Mouse (Mus musculus): ENCODE results near the gene Htatip2. TPM values are rescaled to one million over a fixed set of nuclear protein-coding genes. Genes with fewer than 3 reads are reported as not detected.

The Htatip2 gene
- total RNA-seq (2014; fragmentation: Nextera tagmentation) (19.9 and 23.1 TPM in 2 replicates), total RNA-seq (2017) (12.7 and 14.2 TPM in 2 replicates)

- peak; percentile 90 for ATAC-seq (replicated peaks; ENCODE audit: poor library complexity, severe bottlenecking)
Measured at GRCm38 (mm10) chr7:49758934-49759571, at the start of gene Htatip2. Gene Htatip2 (plus strand): TSS chr7:49759115.

GRCm38 (mm10) chr7:49709381-49710021, 49.4 kb upstream of the Htatip2 start:
- ATAC-seq (replicated peaks; ENCODE audit: poor library complexity, severe bottlenecking) = no peak

DNA sequence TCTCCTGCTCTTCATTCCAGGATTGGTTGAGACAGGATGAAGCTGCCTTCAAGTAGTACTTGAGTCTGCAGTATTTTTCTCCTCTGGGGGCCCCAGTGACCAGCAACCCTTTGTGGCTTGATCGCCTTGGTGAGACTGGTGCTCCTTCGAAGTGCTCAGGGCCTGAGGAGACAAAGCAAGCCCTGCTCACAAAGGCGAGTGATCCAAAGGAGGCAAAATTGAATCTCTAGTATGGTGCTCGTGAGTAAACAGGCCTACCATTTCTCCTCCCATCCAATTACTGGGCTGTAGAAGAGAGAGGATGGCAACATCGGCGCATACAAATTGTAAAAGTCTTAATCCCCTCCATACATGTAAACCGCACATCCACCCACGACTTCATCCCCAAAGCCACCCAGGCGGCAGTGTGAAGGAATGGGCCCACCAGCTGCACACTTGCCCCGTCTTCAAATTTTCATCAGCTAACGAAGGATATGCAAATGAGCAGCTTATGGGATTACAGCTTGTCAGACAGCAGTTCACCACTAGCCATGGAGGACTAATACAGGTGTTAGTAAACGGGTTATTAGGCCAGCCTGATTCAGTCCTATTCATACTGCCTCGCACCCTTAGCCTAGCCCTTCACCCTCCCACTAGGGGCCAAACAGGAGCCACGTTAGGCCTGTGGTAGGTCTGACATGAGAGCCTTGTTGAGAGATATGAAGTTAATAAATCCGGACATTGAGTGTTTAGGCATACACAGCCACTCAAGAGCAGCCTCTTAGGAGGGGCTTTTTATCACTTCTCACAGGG, 40.8 kb upstream of the Htatip2 start:
- ATAC-seq (replicated peaks; ENCODE audit: poor library complexity, severe bottlenecking) = no peak

DNA sequence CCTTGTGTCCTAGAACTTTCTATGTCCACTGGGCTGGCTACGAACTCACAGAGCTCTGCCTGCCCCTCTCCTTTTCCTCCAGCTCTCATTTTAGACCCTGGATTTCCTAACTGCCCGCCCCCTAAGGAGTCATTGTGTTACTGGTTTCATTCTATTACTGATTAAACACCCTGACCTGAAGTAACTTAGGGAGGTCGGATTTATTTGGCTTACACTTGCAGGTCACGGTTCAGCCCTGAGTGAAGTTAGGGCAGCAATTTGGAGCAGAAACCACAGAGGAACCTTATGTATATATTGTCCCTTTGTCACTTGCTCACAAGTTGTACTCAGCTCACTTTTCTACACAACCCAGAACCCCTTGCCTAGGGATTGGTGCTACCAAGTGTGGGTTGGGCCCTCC, 24.6 kb upstream of the Htatip2 start:
- no peak for ATAC-seq (replicated peaks; ENCODE audit: poor library complexity, severe bottlenecking)

- no peak for ATAC-seq (replicated peaks; ENCODE audit: poor library complexity, severe bottlenecking)
Measured at GRCm38 (mm10) chr7:49739448-49739847, 19.5 kb upstream of the Htatip2 start.

- peak; percentile 52 for ATAC-seq (replicated peaks; ENCODE audit: poor library complexity, severe bottlenecking)
Measured at GRCm38 (mm10) chr7:49741474-49741873, 17.4 kb upstream of the Htatip2 start.

- ATAC-seq (replicated peaks; ENCODE audit: poor library complexity, severe bottlenecking) = no peak
Measured at GRCm38 (mm10) chr7:49741923-49742322, 17.0 kb upstream of the Htatip2 start.

GRCm38 (mm10) chr7:49751148-49751547, 7.8 kb upstream of the Htatip2 start:
- ATAC-seq (replicated peaks; ENCODE audit: poor library complexity, severe bottlenecking) = peak; percentile 60

DNA sequence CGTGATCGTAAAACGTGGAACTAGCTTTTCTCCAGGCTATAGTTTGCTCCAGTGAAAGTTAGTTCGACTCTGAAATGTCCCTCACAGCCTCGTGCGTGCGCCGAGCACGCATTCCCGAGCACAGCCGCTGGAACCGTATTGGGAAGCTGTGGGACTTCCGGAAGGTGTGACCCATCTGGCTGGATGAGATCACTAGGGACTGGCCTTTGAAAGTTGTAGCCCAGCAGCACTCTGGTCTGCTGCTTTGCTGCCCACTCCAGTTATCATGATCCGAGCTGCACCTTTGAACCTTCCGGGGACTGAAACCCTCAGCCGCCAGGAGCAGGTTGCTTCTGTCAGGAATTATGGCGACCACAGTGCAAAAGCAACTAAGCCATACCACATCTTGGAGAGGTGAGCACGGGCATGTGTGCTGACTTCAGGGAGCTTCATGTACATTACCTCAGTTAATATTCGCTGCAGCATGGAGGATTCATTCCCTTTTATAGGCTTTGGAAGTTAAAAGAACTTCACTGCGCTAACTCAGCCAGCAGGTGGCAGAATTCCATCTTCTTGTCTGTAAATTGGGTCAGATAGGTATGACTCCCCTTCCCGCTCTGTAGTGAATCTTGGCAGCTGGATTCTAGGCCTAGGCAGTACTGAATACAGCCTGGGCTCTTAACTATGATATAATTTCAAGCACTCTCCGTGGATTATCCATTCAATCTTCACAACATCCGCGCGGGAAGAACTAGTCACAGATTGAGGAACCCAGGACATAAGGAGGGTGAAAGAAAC, 6.0 kb upstream of the Htatip2 start:
- ATAC-seq (replicated peaks; ENCODE audit: poor library complexity, severe bottlenecking) = peak; percentile 50

- peak; percentile 63 for ATAC-seq (replicated peaks; ENCODE audit: poor library complexity, severe bottlenecking)
Measured at GRCm38 (mm10) chr7:49754767-49755166, 4.1 kb upstream of the Htatip2 start.

DNA sequence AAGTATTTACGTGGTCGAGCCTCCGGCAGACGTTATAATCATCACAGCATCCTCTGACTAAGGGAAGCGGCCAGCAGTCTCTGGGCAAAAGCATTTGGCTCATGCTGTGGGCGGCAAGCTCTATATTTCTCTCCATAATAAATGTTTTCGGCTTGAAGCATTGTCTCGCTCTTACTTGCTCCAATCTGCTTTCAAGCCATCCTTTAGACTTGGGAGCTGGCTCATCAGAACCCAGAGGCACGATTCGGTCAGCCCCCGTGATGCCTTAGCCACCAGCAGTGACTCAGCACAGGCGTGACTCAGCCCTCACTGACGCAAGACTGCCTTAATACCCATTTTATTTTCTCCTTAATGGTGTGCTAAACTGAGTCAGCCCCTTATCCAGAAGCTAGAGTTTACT, 3.7 kb downstream of the Htatip2 start:
- peak; percentile 47 for ATAC-seq (replicated peaks; ENCODE audit: poor library complexity, severe bottlenecking)

DNA sequence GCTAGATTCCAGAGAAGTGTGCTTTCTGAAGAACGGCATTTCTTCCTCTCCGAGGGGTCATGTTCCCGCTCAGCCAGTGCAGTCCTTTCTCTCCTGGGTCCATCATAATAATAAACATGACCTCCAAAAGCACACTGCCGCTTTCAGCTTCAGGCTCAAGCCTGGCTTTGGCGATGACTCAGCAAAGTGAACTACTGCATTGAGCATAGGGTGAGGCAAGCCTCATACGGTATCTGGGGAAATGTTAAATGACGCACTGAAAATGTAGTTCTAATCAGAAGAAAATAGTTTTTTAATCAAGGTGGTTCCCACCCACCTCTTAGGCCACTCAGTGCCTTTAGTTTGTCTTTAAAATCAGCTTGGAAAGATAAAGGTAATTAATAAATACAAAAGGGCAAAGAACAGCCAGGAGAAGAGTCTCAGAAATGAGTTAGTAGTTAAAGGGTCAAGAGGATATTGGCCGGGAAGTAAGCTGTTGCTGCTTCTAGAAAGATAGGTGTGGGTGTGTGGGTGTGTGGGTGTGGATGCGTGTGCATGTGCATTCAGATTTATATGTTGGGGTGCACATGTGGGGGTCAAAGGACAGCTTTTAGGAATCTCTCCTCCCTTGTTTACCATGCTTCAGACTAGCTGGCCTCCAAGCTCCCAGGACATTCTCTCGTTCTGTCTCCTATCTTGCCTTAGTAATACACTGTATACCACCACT, 5.2 kb downstream of the Htatip2 start:
- peak; percentile 64 for ATAC-seq (replicated peaks; ENCODE audit: poor library complexity, severe bottlenecking)

- no peak for ATAC-seq (replicated peaks; ENCODE audit: poor library complexity, severe bottlenecking)
Measured at GRCm38 (mm10) chr7:49766166-49766565, 7.3 kb downstream of the Htatip2 start.

DNA sequence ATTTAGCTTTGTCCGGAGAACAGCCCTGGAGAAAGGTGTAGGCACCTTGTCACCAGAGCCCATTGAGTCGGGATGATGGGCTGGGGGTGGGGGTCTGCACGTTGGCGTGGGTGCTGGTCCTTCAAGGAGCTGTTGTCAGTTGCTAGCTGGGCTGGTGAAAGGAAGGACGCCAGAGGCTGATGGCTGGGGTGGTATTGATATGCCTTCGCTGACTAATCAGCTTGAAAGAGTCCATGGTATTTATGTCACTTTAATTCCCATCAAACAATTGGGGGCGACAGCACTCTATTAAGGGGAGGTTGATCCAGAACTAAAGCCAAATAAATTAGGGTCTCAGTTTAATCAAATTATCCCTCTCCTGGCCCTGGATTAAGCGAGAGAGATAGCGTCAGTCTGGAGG, 9.6 kb downstream of the Htatip2 start:
- no peak for ATAC-seq (replicated peaks; ENCODE audit: poor library complexity, severe bottlenecking)

GRCm38 (mm10) chr7:49774396-49774795, 15.5 kb downstream of the Htatip2 start:
- no peak for ATAC-seq (replicated peaks; ENCODE audit: poor library complexity, severe bottlenecking)

DNA sequence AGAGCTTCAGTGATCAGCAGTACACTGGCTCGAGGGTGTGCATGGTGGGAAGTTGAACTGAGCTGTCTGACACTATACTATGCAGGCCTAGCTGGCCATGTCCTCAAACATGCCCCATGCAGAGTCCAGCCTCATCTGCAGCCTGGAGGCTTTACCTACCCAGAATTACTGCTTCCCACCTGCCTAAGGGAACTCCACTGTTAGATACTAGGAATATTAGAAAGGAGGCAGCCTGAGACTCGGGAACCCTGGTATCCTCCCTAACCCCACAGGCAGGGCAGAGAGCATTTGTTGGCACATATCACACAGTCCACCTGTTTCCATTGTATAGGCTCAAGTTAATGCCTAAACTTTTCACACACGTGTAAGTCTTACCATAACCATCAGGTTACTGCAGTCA, 18.7 kb downstream of the Htatip2 start:
- ATAC-seq (replicated peaks; ENCODE audit: poor library complexity, severe bottlenecking) = no peak

DNA sequence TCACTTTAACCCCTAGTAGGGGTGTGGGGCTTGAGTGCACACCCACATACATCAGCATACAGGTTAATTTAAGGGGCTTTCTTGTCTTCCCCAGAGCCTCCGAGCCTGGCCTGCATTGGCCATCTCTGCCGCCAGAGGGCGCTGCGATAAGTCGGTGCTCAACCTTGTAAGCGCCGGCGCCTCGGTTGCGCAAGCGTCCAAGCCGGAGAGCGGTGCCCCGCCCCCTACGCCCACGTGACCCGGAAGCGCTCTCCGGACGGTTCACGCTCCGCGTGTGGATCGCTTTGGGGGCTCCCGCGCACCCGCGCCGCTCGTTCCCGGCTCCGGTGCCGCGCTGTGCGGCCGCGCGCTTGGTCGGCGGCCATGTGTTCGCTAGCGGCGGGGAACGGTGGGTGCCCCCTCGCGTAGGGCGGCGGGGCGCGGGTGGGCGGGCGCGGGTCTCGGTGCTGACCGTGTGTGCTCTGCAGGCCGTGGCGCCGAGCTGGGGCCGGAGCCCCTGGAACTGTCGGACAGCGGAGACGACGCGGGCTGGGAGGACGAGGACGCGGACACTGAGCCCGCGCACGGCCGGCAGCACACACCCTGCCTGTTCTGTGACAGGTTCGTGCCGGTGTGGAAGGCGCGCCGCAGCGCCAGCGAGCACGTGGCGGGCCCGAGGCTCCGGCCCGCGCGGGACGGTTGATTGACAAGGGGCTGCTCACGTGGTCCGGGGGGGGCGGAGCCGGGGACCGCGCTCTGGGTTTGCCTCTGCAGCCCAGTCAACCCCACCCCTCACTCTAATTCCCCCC, 19.4 kb downstream of the Htatip2 start, which contains the start of gene Prmt3:
TSS of gene Prmt3 (plus strand) at position 233 of the 788 bp plus-strand sequence.
- peak; percentile 81 for ATAC-seq (replicated peaks; ENCODE audit: poor library complexity, severe bottlenecking)

DNA sequence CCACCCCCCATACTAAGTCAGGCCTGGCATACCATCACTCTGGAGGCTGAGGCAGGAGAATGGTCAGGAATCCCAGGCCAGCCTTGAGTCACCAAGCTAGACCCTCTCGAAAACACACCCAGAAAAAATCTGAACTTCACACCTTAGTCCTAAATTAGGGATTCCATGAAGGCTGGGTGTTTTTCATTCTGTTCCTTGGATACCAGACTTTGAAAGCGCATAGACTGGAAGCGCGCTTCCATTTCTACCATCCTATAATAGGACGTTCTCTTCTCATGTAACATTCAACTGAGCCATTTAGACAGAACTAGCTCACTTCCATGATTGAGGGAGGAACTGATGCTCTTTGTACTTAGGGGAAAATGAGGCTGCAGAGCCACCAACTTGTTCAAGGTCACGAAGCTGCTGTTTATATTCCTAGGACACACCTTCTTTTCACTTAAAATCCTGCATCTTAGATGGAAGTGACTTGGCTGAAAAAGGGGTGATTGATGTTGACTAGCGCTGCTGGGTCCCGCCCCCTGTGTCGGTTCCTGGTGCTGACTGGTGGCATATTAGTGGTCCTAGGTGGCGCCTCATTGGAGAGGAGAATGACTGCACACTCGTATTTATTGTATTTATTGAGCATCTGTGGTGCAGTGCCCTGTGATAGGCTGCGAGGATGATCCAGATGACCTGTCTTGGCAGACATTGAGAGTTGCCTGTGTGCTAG, 20.1 kb downstream of the Htatip2 start:
- peak; percentile 20 for ATAC-seq (replicated peaks; ENCODE audit: poor library complexity, severe bottlenecking)
